Mouse (Mus musculus): ENCODE measurements around the gene Mtfp1.

GRCm38 (mm10) chr11:4048438-4048837, 46.8 kb downstream of the Mtfp1 start:
- TF ChIP-seq POLR2A (IDR thresholded peaks at IDR 0.05; ENCODE audit: extremely low read depth, insufficient read depth, low read length) (no peak), CTCF (IDR thresholded peaks at IDR 0.05; ENCODE audit: low read depth, low read length) (no peak)
